Mouse (Mus musculus) MEL (cell line): Measurements from ENCODE around the gene Fam166a. TPM values are rescaled to one million over a fixed set of nuclear protein-coding genes. Genes with fewer than 3 reads are reported as not detected.

ENCODE experiments used
- DNase-seq: peaks from one replicate; pipeline ENCODE4 v3.0.0; 2011; ENCODE audit warnings: low read depth, low spot score
- H3K27ac ChIP-seq: 2 replicates; pipeline ENCODE4 v1.5.1; 2012; ENCODE audit warnings: low read depth, mild to moderate bottlenecking, control low read depth, low read length, moderate library complexity; ENCODE audit not compliant: control insufficient read depth
- H3K27me3 ChIP-seq, 2 experiments: fragments of 150-350 bp in 1 of 2; sonication (generic) in 1 of 2; 2 replicates each; pipeline ENCODE4 v1.6.1; 2012; ENCODE audit warnings: low read length in 2 of 2, mild to moderate bottlenecking in 2 of 2, improper control_type of control experiment in 1 of 2, moderate library complexity in 1 of 2; ENCODE audit not compliant: insufficient read depth in 2 of 2, control insufficient read depth in 1 of 2
- H3K36me3 ChIP-seq, 2 experiments: 2 replicates each; pipeline ENCODE4 v1.6.1; 2012 to 2014; ENCODE audit warnings: low read length in 2 of 2, improper control_type of control experiment in 1 of 2, inconsistent platforms in 1 of 2, mild to moderate bottlenecking in 1 of 2; ENCODE audit not compliant: insufficient read depth in 2 of 2, control insufficient read depth in 1 of 2
- H3K4me1 ChIP-seq, 2 experiments: fragments of 150-350 bp in 1 of 2; sonication (generic) in 1 of 2; 2 replicates each; pipeline ENCODE4 v1.6.1; 2012; ENCODE audit warnings: low read length in 2 of 2, improper control_type of control experiment in 1 of 2, mild to moderate bottlenecking in 1 of 2; ENCODE audit not compliant: insufficient read depth in 2 of 2, control insufficient read depth in 1 of 2
- H3K4me3 ChIP-seq, 2 experiments: fragments of 150-350 bp in 1 of 2; sonication (generic) in 1 of 2; 2 replicates each; pipeline ENCODE4 v1.5.1; 2012; ENCODE audit warnings: low read depth in 2 of 2, low read length in 2 of 2, mild to moderate bottlenecking in 2 of 2, moderate library complexity in 2 of 2, control low read depth in 1 of 2, improper control_type of control experiment in 1 of 2; ENCODE audit not compliant: control insufficient read depth in 1 of 2, insufficient read depth in 1 of 2
- H3K79me2 ChIP-seq: 2 replicates; pipeline ENCODE4 v1.6.1; 2012; ENCODE audit warnings: mild to moderate bottlenecking, low read length, moderate library complexity; ENCODE audit not compliant: control insufficient read depth, poor library complexity, insufficient read depth
- H3K9ac ChIP-seq: 2 replicates; pipeline ENCODE4 v1.6.1; 2012; ENCODE audit warnings: low read depth, mild to moderate bottlenecking, control low read depth, low read length, moderate library complexity; ENCODE audit not compliant: control insufficient read depth, poor library complexity, severe bottlenecking
- H3K9me3 ChIP-seq: fragments of 150-350 bp; sonication (generic); replicated peaks from 2 replicates; pipeline ENCODE4 v1.6.1; 2012; ENCODE audit warnings: mild to moderate bottlenecking, low read length, improper control_type of control experiment, moderate library complexity; ENCODE audit not compliant: insufficient read depth
- CHD1 ChIP-seq: IDR thresholded peaks from 2 replicates; pipeline ENCODE4 v1.6.1; 2012; ENCODE audit warnings: low read depth, mild to moderate bottlenecking, inconsistent platforms, low read length, improper control_type of control experiment
- CHD2 ChIP-seq: IDR thresholded peaks from 2 replicates; pipeline ENCODE4 v1.6.1; 2011; ENCODE audit warnings: low read length, improper control_type of control experiment
- CTCF ChIP-seq, 3 experiments: IDR thresholded peaks in 2 of 3; conservative IDR thresholded peaks in 1 of 3; 2 replicates each; pipeline ENCODE4 v1.5.1; 2011 to 2012; ENCODE audit warnings: low read length in 3 of 3, low read depth in 2 of 3, mild to moderate bottlenecking in 2 of 3, improper control_type of control experiment in 1 of 3, inconsistent platforms in 1 of 3, mixed read lengths in 1 of 3, moderate library complexity in 1 of 3; ENCODE audit not compliant: control insufficient read depth in 1 of 3, insufficient read depth in 1 of 3, poor library complexity in 1 of 3, severe bottlenecking in 1 of 3
- E2F4 ChIP-seq: IDR thresholded peaks from 2 replicates; pipeline ENCODE4 v1.6.1; 2011; ENCODE audit warnings: low read depth, low read length, improper control_type of control experiment, borderline replicate concordance
- ELF1 ChIP-seq: IDR thresholded peaks from 2 replicates; pipeline ENCODE4 v1.6.1; 2014; ENCODE audit warnings: low read depth, mild to moderate bottlenecking, inconsistent platforms, low read length, improper control_type of control experiment, moderate library complexity
- EP300 ChIP-seq, 2 experiments: IDR thresholded peaks; 2 replicates each; pipeline ENCODE4 v1.6.1; 2011; ENCODE audit warnings: improper control_type of control experiment in 2 of 2, low read length in 2 of 2, low read depth in 1 of 2, mild to moderate bottlenecking in 1 of 2
- ETS1 ChIP-seq: IDR thresholded peaks from 2 replicates; pipeline ENCODE4 v1.6.1; 2012; ENCODE audit warnings: low read depth, mild to moderate bottlenecking, inconsistent platforms, low read length, improper control_type of control experiment, moderate library complexity
- GABPA ChIP-seq: IDR thresholded peaks from 2 replicates; pipeline ENCODE4 v1.6.1; 2012; ENCODE audit warnings: low read depth, mild to moderate bottlenecking, inconsistent platforms, low read length, improper control_type of control experiment, moderate library complexity
- GATA1 ChIP-seq: IDR thresholded peaks from 2 replicates; pipeline ENCODE4 v1.6.1; 2011; ENCODE audit warnings: low read depth, low read length, improper control_type of control experiment
- HCFC1 ChIP-seq: IDR thresholded peaks from 2 replicates; pipeline ENCODE4 v1.6.1; 2012; ENCODE audit warnings: low read depth, mild to moderate bottlenecking, inconsistent platforms, low read length, improper control_type of control experiment, moderate library complexity
- MAFK ChIP-seq: IDR thresholded peaks from 2 replicates; pipeline ENCODE4 v1.6.1; 2011; ENCODE audit warnings: low read depth, mild to moderate bottlenecking, low read length, improper control_type of control experiment, borderline replicate concordance
- MAX ChIP-seq: IDR thresholded peaks from 2 replicates; pipeline ENCODE4 v1.6.1; 2011; ENCODE audit warnings: low read length, improper control_type of control experiment
- MAZ ChIP-seq: IDR thresholded peaks from 2 replicates; pipeline ENCODE4 v1.6.1; 2012; ENCODE audit warnings: low read depth, mild to moderate bottlenecking, inconsistent platforms, low read length, improper control_type of control experiment
- MEF2A ChIP-seq: IDR thresholded peaks from 2 replicates; pipeline ENCODE4 v1.6.1; 2014; ENCODE audit warnings: low read depth, mild to moderate bottlenecking, inconsistent platforms, low read length, improper control_type of control experiment; ENCODE audit not compliant: poor library complexity, insufficient replicate concordance, severe bottlenecking; ENCODE audit errors: extremely low read depth
- MXI1 ChIP-seq: IDR thresholded peaks from 2 replicates; pipeline ENCODE4 v1.6.1; 2011; ENCODE audit warnings: mild to moderate bottlenecking, low read depth, low read length, improper control_type of control experiment
- MYB ChIP-seq: IDR thresholded peaks from 2 replicates; pipeline ENCODE4 v1.6.1; 2011; ENCODE audit warnings: mild to moderate bottlenecking, low read depth, low read length, improper control_type of control experiment
- MYC ChIP-seq: IDR thresholded peaks from 2 replicates; pipeline ENCODE4 v1.6.1; 2011; ENCODE audit warnings: low read depth, mild to moderate bottlenecking, low read length, improper control_type of control experiment, moderate library complexity
- NELFE ChIP-seq: IDR thresholded peaks from 2 replicates; pipeline ENCODE4 v1.6.1; 2011; ENCODE audit warnings: low read depth, low read length, improper control_type of control experiment
- NRF1 ChIP-seq: IDR thresholded peaks from 2 replicates; pipeline ENCODE4 v1.6.1; 2014; ENCODE audit warnings: low read depth, mild to moderate bottlenecking, inconsistent platforms, low read length, improper control_type of control experiment, moderate library complexity; ENCODE audit not compliant: poor library complexity, insufficient read depth, severe bottlenecking
- POLR2A ChIP-seq, 2 experiments: IDR thresholded peaks; 2 replicates each; pipeline ENCODE4 v1.6.1; 2011 to 2012; ENCODE audit warnings: low read length in 2 of 2, mild to moderate bottlenecking in 2 of 2, control low read depth in 1 of 2, improper control_type of control experiment in 1 of 2, low read depth in 1 of 2, moderate library complexity in 1 of 2; ENCODE audit not compliant: control insufficient read depth in 1 of 2, insufficient read depth in 1 of 2, poor library complexity in 1 of 2
- POLR2AphosphoS2 ChIP-seq: IDR thresholded peaks from 2 replicates; pipeline ENCODE4 v1.6.1; 2011; ENCODE audit warnings: low read length, improper control_type of control experiment
- POLR2AphosphoS5 ChIP-seq: IDR thresholded peaks from 2 replicates; pipeline ENCODE4 v1.6.1; 2012; ENCODE audit warnings: low read depth, borderline replicate concordance, mild to moderate bottlenecking, inconsistent platforms, low read length, moderate library complexity, mixed read lengths
- RAD21 ChIP-seq: IDR thresholded peaks from 2 replicates; pipeline ENCODE4 v1.6.1; 2011; ENCODE audit warnings: mild to moderate bottlenecking, low read depth, low read length, improper control_type of control experiment
- RCOR1 ChIP-seq: IDR thresholded peaks from 2 replicates; pipeline ENCODE4 v1.6.1; 2012; ENCODE audit warnings: low read depth, mild to moderate bottlenecking, inconsistent platforms, low read length, improper control_type of control experiment
- SIN3A ChIP-seq: IDR thresholded peaks from 2 replicates; pipeline ENCODE4 v1.6.1; 2012; ENCODE audit warnings: low read length, improper control_type of control experiment, inconsistent platforms
- SMC3 ChIP-seq: IDR thresholded peaks from 2 replicates; pipeline ENCODE4 v1.6.1; 2011; ENCODE audit warnings: low read depth, low read length, improper control_type of control experiment
- TAL1 ChIP-seq: IDR thresholded peaks from 2 replicates; pipeline ENCODE4 v1.6.1; 2012; ENCODE audit warnings: mild to moderate bottlenecking, inconsistent platforms, low read length, moderate library complexity, mixed read lengths
- TBP ChIP-seq: IDR thresholded peaks from 2 replicates; pipeline ENCODE4 v1.8.0; 2011; ENCODE audit warnings: low read depth, low read length, improper control_type of control experiment
- TCF12 ChIP-seq: IDR thresholded peaks from 2 replicates; pipeline ENCODE4 v1.6.1; 2014; ENCODE audit warnings: low read depth, mild to moderate bottlenecking, inconsistent platforms, low read length, improper control_type of control experiment, moderate library complexity
- UBTF ChIP-seq: IDR thresholded peaks from 2 replicates; pipeline ENCODE4 v1.6.1; 2012; ENCODE audit warnings: low read depth, mild to moderate bottlenecking, inconsistent platforms, low read length, improper control_type of control experiment, moderate library complexity, borderline replicate concordance; ENCODE audit not compliant: insufficient read depth
- USF1 ChIP-seq: IDR thresholded peaks from 2 replicates; pipeline ENCODE4 v1.6.1; 2014; ENCODE audit warnings: low read depth, mild to moderate bottlenecking, inconsistent platforms, low read length, improper control_type of control experiment, moderate library complexity
- USF2 ChIP-seq, 2 experiments: IDR thresholded peaks; 2 replicates each; pipeline ENCODE4 v1.6.1; 2011 to 2012; ENCODE audit warnings: improper control_type of control experiment in 2 of 2, low read length in 2 of 2, borderline replicate concordance in 1 of 2, inconsistent platforms in 1 of 2, low read depth in 1 of 2, mild to moderate bottlenecking in 1 of 2; ENCODE audit not compliant: insufficient read depth in 1 of 2
- ZKSCAN1 ChIP-seq: IDR thresholded peaks from 2 replicates; pipeline ENCODE4 v1.6.1; 2012; ENCODE audit warnings: low read depth, mild to moderate bottlenecking, inconsistent platforms, low read length, improper control_type of control experiment, moderate library complexity
- ZNF384 ChIP-seq: IDR thresholded peaks from 2 replicates; pipeline ENCODE4 v1.6.1; 2012; ENCODE audit warnings: low read depth, mild to moderate bottlenecking, inconsistent platforms, low read length, improper control_type of control experiment
- polyA plus RNA-seq, 2 experiments: library from polyadenylated mRNA; stranded (reverse) in 1 of 2; unstranded in 1 of 2; fragments of >175 nt in 1 of 2; fragments of >200 nt in 1 of 2; gene quantifications; 2 replicates each; pipeline versions ENCODE4 v1.2.1 to v1.2.4; 2012; ENCODE audit warnings: low replicate concordance in 2 of 2, low read depth in 1 of 2; ENCODE audit not compliant: insufficient read length in 2 of 2, insufficient read depth in 1 of 2, missing spikeins in 1 of 2
- total RNA-seq: library from RNA; depleted of rRNA; stranded (reverse); fragments of 300-350 nt; gene quantifications from 2 replicates; pipeline ENCODE4 v1.2.3, GENCODE M21; 2012

Fam166a gene
- total and polyA plus RNA-seq, 3 experiments, result 1.1 to 15.6 TPM; not detected in 1

DNA sequence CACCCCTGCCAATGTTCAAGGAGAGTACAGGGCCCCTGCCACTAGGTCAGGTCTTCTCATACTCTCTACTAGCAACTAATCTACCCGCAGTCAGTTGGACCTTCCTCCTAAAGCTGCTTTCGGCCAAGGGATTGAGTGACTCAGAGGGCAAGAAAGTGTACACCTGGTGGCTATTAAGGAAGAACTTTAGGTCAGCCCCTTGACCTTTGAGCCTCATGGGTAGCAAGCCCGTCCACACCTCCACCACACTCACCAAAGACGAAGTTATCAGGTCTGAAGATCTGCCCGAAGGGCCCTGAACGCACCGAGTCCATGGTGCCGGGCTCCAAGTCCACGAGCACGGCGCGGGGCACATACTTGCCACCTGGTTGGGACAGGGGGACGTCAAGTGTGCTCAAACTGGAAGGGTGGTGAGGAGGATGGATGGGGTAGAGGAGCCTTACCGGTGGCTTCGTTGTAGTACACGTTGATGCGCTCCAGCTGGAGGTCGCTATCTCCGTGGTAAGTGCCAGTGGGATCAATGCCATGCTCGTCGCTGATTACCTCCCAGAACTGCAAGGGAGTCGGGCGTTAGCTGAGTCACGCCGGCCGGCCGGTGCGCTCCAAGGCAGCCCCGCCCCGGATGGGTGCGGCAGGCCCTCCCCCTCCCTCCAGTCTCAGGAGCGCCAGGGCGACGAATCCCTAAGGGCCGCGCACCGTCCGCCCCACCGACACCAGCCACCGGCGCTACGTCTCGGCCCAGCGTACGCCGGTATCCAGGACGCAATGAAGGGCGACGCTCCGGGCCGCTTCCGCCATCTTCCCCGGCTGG, 5.3 kb downstream of the Fam166a start (continued):
- no peak for TF ChIP-seq NELFE
- no peak for TF ChIP-seq ELF1
- peak; percentile 36; the same call in 1 of the 2 replicates for TF ChIP-seq GATA1
- no peak; the same call in none of the 2 replicates for TF ChIP-seq HCFC1

DNA sequence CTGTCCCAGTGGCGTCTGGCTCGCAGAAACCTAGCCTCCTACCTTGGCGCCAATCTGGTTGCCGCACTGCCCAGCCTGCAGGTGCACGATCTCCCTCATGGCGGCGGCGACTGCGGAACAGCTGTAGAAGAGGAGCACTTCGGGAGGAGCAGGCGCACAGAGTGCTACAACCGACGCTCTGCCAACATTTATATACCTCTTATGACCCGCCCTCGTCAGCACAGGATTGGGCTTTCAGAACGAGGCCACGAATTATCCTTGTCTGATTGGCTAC, 5.9 kb downstream of the Fam166a start, which contains the start of gene Tubb4b:
Gene Tubb4b, minus strand, starts transcription at position 211 of the 274 bp plus-strand sequence.
- peaks cover 6 to 8% of the 10 kb centered on the region in 2 experiments for H3K36me3 ChIP-seq
- peak within 1 kb of the TSS; percentile 99 for H3K9ac ChIP-seq
- peaks cover 17% of the 10 kb centered on the region for H3K79me2 ChIP-seq
- H3K4me1 ChIP-seq, result peaks cover 6 to 18% of the 10 kb centered on the region in 2 experiments; a peak in 3 of 4 replicates
- no peaks in the 10 kb centered on the region for H3K9me3 ChIP-seq
- no peaks in the 10 kb centered on the region for H3K27me3 ChIP-seq
- peak within 1 kb of the TSS; percentile 100 for H3K27ac ChIP-seq
- DNase-seq, result no peak
- peak within 1 kb of the TSS; percentile 96 to 97 for H3K4me3 ChIP-seq
- TF ChIP-seq MAFK (no peak), ZKSCAN1 (no peak), NELFE (peak; percentile 99), GATA1 (no peak), MYC (peak; percentile 79), MAX (no peak; the same call in 1 of the 2 replicates), E2F4 (no peak), EP300 (IDR thresholded peaks at IDR 0.05; ENCODE audit: low read depth in 1 of 2, low read length in 2 of 2) (no peak), MEF2A (no peak), CTCF (IDR thresholded peaks at IDR 0.05 in 2 of 3, conservative IDR thresholded peaks at IDR 0.05 in 1 of 3; ENCODE audit: control insufficient read depth in 1 of 3, insufficient read depth in 1 of 3, low read depth in 2 of 3, low read length in 3 of 3, poor library complexity in 1 of 3, severe bottlenecking in 1 of 3) (no peak), MAZ (no peak), UBTF (no peak; the same call in 1 of the 2 replicates), ETS1 (no peak), SIN3A (peak; percentile 27; the same call in 1 of the 2 replicates), USF1 (no peak), ZNF384 (no peak), MYB (no peak), USF2 (IDR thresholded peaks at IDR 0.05; ENCODE audit: borderline replicate concordance in 1 of 2, insufficient read depth in 1 of 2, low read depth in 1 of 2, low read length in 2 of 2) (no peak), RCOR1 (no peak), TCF12 (peak; percentile 64), RAD21 (no peak), POLR2AphosphoS2 (peak; percentile 100), NRF1 (peak; percentile 61; the same call in 1 of the 2 replicates), HCFC1 (peak; percentile 65; the same call in 1 of the 2 replicates), TBP (peak; percentile 99), POLR2AphosphoS5 (peak; percentile 99), TAL1 (no peak), SMC3 (no peak), POLR2A (IDR thresholded peaks at IDR 0.05; ENCODE audit: control insufficient read depth in 1 of 2, insufficient read depth in 1 of 2, low read depth in 1 of 2, low read length in 2 of 2, poor library complexity in 1 of 2) (peak; percentile 99 to 100), CHD2 (no peak), CHD1 (no peak), MXI1 (peak; percentile 42; the same call in 1 of the 2 replicates), GABPA (no peak)
